Mouse (Mus musculus) liver, postnatal 0 days (tissue): ENCODE measurements around the gene B3gnt7.

Source experiments
- CTCF ChIP-seq: sonication (generic); IDR thresholded peaks from 2 replicates; pipeline ENCODE4 v1.5.1; 2016; ENCODE audit warnings: antibody characterized with exemption, low read depth
- EP300 ChIP-seq: IDR thresholded peaks from 2 replicates; pipeline ENCODE4 v1.6.1; 2016; ENCODE audit warnings: antibody characterized with exemption, low read depth, mild to moderate bottlenecking

DNA sequence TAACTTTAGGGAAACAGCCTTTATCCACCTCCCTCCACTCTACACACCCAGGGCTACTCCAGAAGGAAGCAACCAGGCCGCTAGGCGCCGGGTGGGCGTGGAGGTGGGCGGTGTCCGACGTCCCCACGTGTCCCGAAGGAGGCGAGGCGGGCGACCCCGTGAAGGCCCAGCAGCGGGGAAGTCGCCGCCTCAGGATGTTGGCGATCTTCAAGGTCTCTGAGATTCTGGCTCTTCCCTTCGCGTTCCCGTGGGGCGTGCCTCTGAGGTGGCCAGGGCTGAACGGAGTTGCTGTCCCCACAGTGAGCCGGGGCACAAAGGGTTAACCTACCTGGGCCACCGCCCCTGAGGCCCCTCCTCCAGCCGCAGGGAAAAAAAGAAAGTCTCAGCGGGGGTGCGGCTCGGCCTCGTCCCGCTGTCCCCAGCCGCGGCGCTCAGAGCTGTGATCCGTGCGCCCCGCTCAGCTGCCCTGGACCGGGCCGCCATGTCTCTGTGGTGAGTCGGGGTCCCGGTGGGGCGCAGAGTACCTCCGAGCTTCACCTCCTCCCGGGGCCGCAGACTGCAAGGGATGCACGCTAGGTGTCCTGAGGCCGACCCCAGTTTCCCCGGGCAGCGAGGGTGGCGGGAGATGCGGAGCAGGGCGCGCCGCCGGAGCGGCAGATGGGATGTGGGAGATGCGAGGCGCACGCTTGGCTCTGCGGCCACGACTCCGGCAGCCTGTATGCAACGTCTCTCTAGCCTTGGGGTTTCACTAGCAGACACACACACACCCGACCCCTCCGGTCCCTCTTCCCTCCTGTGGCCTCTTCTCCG, 636 bp downstream of the B3gnt7 start:
- no peak for TF ChIP-seq CTCF
- no peak for TF ChIP-seq EP300
